Mouse (Mus musculus) heart, adult 2 months (tissue): Measurements from ENCODE around the gene Cnot11. TPM values are rescaled to one million over a fixed set of nuclear protein-coding genes. Genes with fewer than 3 reads are reported as not detected.

Source experiments
- DNase-seq, 2 experiments: peaks; one replicate each; pipeline ENCODE4 v3.0.0; 2021
- H3K27ac ChIP-seq: fragments of 200-600 bp; 2 replicates; pipeline ENCODE4 v1.8.1; 2022
- H3K27me3 ChIP-seq: fragments of 200-500 bp; 2 replicates; pipeline ENCODE4 v1.6.1; 2012; ENCODE audit warnings: mild to moderate bottlenecking, low read length, inconsistent platforms, mixed read lengths; ENCODE audit not compliant: control insufficient read depth, insufficient read depth
- H3K36me3 ChIP-seq: fragments of 200-500 bp; 2 replicates; pipeline ENCODE4 v1.6.1; 2012; ENCODE audit warnings: low read length, inconsistent platforms; ENCODE audit not compliant: control insufficient read depth, insufficient read depth
- H3K4me1 ChIP-seq: fragments of 200-500 bp; 2 replicates; pipeline ENCODE4 v1.6.1; 2011; ENCODE audit warnings: low read length; ENCODE audit not compliant: control insufficient read depth, insufficient read depth
- H3K4me3 ChIP-seq: fragments of 200-600 bp; 2 replicates; pipeline ENCODE4 v1.8.1; 2022
- H3K79me2 ChIP-seq: fragments of 200-500 bp; replicated peaks from 2 replicates; pipeline ENCODE4 v1.6.1; 2012; ENCODE audit warnings: mild to moderate bottlenecking, inconsistent platforms, low read length, moderate library complexity, mixed read lengths; ENCODE audit not compliant: control insufficient read depth, insufficient read depth
- H3K9ac ChIP-seq: fragments of 200-500 bp; 2 replicates; pipeline ENCODE4 v1.6.1; 2012; ENCODE audit warnings: low read depth, mild to moderate bottlenecking, control low read depth, inconsistent platforms, low read length, mixed read lengths
- CTCF ChIP-seq: fragments of 200-600 bp; IDR thresholded peaks from 2 replicates; pipeline ENCODE4 v1.8.1; 2022; ENCODE audit warnings: antibody characterized with exemption, mild to moderate bottlenecking, moderate library complexity
- EP300 ChIP-seq: fragments of 200-500 bp; IDR thresholded peaks from 2 replicates; pipeline ENCODE4 v1.6.1; 2011; ENCODE audit warnings: low read depth, low read length, control low read depth; ENCODE audit not compliant: insufficient read depth
- POLR2A ChIP-seq: fragments of 200-500 bp; IDR thresholded peaks from 2 replicates; pipeline ENCODE4 v1.6.1; 2011; ENCODE audit warnings: mild to moderate bottlenecking, low read depth, low read length, control low read depth; ENCODE audit not compliant: insufficient read depth
- WGBS: fragments of 180-500 bp; shearing (Covaris S2); methylation state at CpG from one replicate; pipeline ENCODE4 v1.1.7; 2018; 5-methylcytosine and 5-hydroxymethylcytosine counted together
- intact Hi-C: fragments of 180-260 bp; cut with DNase I; formaldehyde crosslinking; loops from one replicate; pipeline ENCODE4 v1.15.1; 2025
- polyA plus RNA-seq: library from polyadenylated mRNA; depleted of rRNA; stranded (reverse); fragments of >200 nt; gene quantifications from 2 replicates; pipeline ENCODE4 v1.2.3, GENCODE M21; 2012
- total RNA-seq, 2 experiments: library from RNA; stranded (reverse); gene quantifications; 2 replicates each; pipeline ENCODE4 v1.2.3; 2021

The Cnot11 gene
- total and polyA plus RNA-seq, 3 experiments, result 9.8 to 15.6 (median 13.2) TPM

- intact Hi-C loops, result no loop called here
- Histone ChIP-seq H3K36me3 (peaks cover 4% of the 10 kb centered on the region; the same call in 1 of the 2 replicates), H3K79me2 (no peaks in the 10 kb centered on the region), H3K27ac (0 out of 2 replicates have a peak overlapping the region, but pooled peaks have one; percentile 14), H3K4me1 (no peaks in the 10 kb centered on the region), H3K9ac (no peak overlapping the region), H3K27me3 (no peaks in the 10 kb centered on the region), H3K4me3 (no peak overlapping the region)
- no peak for TF ChIP-seq POLR2A
- TF ChIP-seq CTCF, result no peak
- TF ChIP-seq EP300, result no peak
- WGBS, result 38% methylated on average over 2 of the region's 2 CpGs
- DNase-seq, result peak; percentile 32 to 36
These were observed 15.0 kb downstream of the Cnot11 start for GRCm38 (mm10) chr1:39549831-39550230.

- Histone ChIP-seq H3K4me1 (no peaks in the 10 kb centered on the region), H3K36me3 (no peaks in the 10 kb centered on the region)
- intact Hi-C loops, result no loop called here
These were observed 21.0 kb downstream of the Cnot11 start for GRCm38 (mm10) chr1:39555556-39556415.

DNA sequence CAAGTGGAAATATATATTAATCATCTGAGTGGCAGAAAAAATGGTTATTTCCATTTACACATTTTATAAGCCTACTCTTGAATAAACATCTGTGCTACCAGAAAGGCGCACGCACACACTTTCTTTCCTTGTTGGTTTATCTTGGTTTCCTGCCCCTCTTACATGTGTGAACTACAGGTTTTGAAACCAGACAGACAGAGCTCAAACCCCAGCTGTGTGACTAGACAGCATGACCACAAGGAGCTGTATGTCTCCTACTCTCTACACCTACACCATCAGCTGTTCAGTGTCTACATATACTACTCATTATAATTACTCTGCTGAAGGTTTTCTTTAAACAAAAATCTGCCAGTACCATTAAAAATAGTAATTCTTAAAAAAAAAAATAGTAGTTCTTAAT lies 24.2 kb downstream of the Cnot11 start:
- TF ChIP-seq POLR2A (no peak), CTCF (no peak), EP300 (no peak)
- no peak overlapping the region for H3K27ac ChIP-seq
- H3K9ac ChIP-seq, result no peak overlapping the region
- no peaks in the 10 kb centered on the region; the same call in 1 of the 2 replicates for H3K79me2 ChIP-seq
- 99% methylated on average over 2 of the region's 2 CpGs for WGBS
- no peaks in the 10 kb centered on the region for H3K4me1 ChIP-seq
- DNase-seq, result no peak
- no peak overlapping the region for H3K4me3 ChIP-seq
- no peaks in the 10 kb centered on the region for H3K36me3 ChIP-seq
- no peaks in the 10 kb centered on the region for H3K27me3 ChIP-seq
- intact Hi-C loops, result no loop called here

More at GRCm38 (mm10) chr1:39555556-39556415, 21.0 kb downstream of the Cnot11 start:
- Histone ChIP-seq H3K27me3 (no peaks in the 10 kb centered on the region), H3K4me3 (no peak overlapping the region), H3K79me2 (no peaks in the 10 kb centered on the region; the same call in 1 of the 2 replicates), H3K9ac (no peak overlapping the region), H3K27ac (no peak overlapping the region)
- DNase-seq, result no peak
- TF ChIP-seq EP300 (no peak), CTCF (no peak), POLR2A (no peak)
- 45% methylated on average over 9 of the region's 9 CpGs for WGBS

DNA sequence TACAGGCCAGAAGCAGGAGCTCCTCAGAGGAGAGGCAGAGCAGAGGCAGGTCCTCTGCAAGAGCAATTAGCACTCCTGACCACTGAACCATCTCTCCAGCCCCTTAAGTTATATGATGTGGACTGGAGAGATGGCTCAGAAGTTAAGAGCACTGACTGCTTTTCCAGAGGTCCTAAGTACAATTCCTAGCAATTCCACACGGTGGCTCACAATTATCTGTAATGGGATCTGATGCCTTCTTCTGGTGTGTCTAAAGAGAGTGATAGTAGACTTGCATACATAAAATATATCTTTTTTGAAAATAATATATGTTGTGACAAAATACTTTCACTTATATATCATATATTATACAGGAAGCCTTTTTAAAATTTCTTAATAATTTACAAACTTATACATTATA lies 27.1 kb downstream of the Cnot11 start:
- intact Hi-C loops, result no loop called here
- H3K4me1 ChIP-seq, result no peaks in the 10 kb centered on the region
- no peak overlapping the region for H3K9ac ChIP-seq
- H3K27me3 ChIP-seq, result no peaks in the 10 kb centered on the region
- TF ChIP-seq POLR2A (no peak), CTCF (no peak)
- no peaks in the 10 kb centered on the region for H3K36me3 ChIP-seq
- WGBS, result 32% methylated on average over 1 of the region's 1 CpGs
- H3K27ac ChIP-seq, result no peak overlapping the region
- H3K4me3 ChIP-seq, result no peak overlapping the region
- no peaks in the 10 kb centered on the region; the same call in 1 of the 2 replicates for H3K79me2 ChIP-seq
- DNase-seq, result no peak

DNA sequence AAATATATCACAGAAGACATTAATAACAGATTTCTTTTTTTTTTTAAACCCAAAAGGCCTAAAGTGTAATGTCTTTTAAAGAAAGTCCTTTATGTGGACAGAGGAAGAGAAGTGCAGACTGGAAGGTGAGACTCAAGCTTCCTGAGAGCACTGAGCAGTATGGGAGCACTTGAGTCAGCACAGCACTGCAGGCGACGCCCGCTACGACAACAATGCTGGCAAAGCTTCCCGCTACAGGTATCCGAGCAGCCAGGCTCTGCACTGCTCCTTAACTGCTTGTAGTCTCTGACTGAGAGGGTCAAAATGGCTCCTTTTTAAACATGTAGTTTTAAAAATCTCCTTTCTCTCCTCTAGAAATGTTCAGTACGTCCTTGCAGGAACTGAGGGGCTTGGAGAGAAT lies 28.4 kb downstream of the Cnot11 start:
- no peak for DNase-seq
- Histone ChIP-seq H3K36me3 (no peaks in the 10 kb centered on the region), H3K27me3 (no peaks in the 10 kb centered on the region), H3K79me2 (no peaks in the 10 kb centered on the region), H3K4me3 (no peak overlapping the region), H3K27ac (no peak overlapping the region), H3K4me1 (no peaks in the 10 kb centered on the region), H3K9ac (no peak overlapping the region)
- intact Hi-C loops, result no loop called here
- WGBS, result 69% methylated on average over 7 of the region's 7 CpGs
- TF ChIP-seq POLR2A, result no peak

DNA sequence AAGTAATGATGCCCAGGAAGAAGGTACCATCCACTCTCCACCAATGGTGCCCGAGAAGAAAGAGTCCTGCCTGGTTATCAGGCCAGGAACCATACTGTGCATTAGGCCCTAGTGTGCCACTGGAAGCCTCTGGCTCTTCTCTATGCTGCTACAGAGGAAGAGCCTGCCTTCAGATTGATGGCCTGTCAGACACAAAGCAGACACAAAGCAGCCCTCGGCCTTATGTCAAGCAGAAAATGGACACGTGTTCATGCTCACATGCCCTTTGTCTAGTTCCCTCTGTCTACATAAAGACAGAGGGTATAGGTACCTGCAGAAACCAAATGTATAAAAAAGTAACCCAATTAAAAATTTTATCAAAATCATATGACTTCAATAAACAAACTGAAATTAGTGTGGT lies 29.8 kb downstream of the Cnot11 start:
- no peak overlapping the region for H3K4me3 ChIP-seq
- no peaks in the 10 kb centered on the region for H3K4me1 ChIP-seq
- no peak overlapping the region for H3K9ac ChIP-seq
- WGBS, result 61% methylated on average over 3 of the region's 3 CpGs
- intact Hi-C loops, result no loop called here
- H3K27me3 ChIP-seq, result no peaks in the 10 kb centered on the region
- no peaks in the 10 kb centered on the region for H3K79me2 ChIP-seq
- no peak for TF ChIP-seq EP300
- DNase-seq, result no peak
- no peak overlapping the region for H3K27ac ChIP-seq
- H3K36me3 ChIP-seq, result no peaks in the 10 kb centered on the region
